Mouse (Mus musculus): ENCODE results near the gene Bud23. TPM values are rescaled to one million over a fixed set of nuclear protein-coding genes. Genes with fewer than 3 reads are reported as not detected.

Bud23 gene
- total and polyA plus RNA-seq, 2 experiments from 2014 or later = 69.6 to 72.1 TPM

DNA sequence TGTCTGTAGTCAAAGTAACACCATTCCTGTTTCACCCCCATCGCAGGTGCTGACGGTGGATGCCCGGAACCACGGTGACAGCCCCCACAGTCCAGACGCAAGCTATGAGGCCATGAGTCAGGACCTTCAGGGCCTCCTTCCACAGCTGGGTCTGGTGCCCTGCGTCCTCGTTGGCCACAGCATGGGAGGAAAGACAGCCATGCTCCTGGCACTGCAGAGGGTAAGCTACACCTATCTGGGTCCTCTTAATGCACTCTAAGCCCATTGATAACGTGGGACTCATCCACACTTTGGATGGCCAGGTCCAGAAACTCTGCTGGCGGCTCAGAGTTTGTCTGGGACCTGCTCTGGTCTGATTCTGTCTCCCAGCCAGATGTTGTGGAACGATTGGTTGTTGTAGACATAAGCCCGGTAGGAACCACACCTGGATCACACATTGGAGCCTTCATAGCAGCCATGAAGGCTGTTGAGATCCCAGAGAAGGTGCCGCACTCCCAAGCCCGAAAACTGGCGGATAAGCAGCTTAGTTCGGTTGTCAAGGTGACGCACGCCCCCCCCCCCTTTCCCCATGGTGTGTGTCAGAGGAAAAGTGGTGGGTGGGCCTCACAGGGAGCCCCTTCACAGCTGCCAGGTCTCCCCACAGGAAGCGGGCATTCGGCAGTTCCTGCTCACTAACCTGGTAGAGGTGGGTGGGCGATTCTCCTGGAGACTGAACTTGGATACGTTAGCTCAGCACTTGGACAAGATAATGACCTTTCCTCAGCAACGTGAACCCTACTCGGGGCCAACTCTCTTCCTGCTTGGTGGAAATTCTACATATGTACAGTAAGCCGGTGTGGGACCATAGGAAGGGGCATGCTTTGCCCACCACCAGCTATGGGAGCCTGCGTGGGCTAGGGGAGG lies 53.7 kb downstream of the Bud23 start:
- peak overlapping the region; percentile 65; the same call in 1 of the 2 replicates for H3K4me2 ChIP-seq (ENCODE audit: low read depth)
- H3K9me3 ChIP-seq (ENCODE audit: low read length) = no peaks in the 10 kb centered on the region
- no peak overlapping the region for H3K4me3 ChIP-seq (ENCODE audit: low read depth, low read length)
- H3K4me1 ChIP-seq (ENCODE audit: insufficient read depth) = 0 out of 2 replicates have a peak, but pooled peaks cover 8% of the 10 kb centered on the region
- no peaks in the 10 kb centered on the region for H3K27me3 ChIP-seq (ENCODE audit: insufficient read depth, low read length)
- no peak overlapping the region for H3K27ac ChIP-seq (ENCODE audit: low read depth, low read length)
- no peak for TF ChIP-seq CTCF (IDR thresholded peaks at IDR 0.05; ENCODE audit: low read depth)
- 81% methylated on average over 25 of the region's 25 CpGs for WGBS
- H3K36me3 ChIP-seq (ENCODE audit: insufficient read depth) = no peaks in the 10 kb centered on the region
- DNase-seq = no peak
- no peak overlapping the region for H3K9ac ChIP-seq
- no peak for ATAC-seq

DNA sequence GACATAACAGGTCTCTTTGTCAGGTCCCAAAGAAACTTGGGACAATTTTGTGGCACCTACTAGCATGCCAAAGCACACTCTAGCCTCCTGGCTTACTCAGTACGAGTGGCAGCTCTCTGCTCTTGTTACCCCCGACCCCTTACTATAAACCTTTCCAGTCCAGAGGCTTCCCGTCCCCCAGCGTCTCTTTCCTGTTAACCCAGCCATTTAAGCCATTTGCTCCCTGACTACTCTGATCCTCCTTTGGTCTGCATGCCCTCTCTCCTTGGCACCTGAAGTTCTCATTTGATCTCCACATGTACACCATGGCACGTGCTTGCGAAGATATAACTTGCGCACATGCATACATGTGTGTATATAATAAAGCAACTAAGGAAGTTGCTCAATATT lies 54.4 kb downstream of the Bud23 start:
- Histone ChIP-seq H3K36me3 (ENCODE audit: insufficient read depth) (no peaks in the 10 kb centered on the region), H3K4me3 (ENCODE audit: low read depth, low read length) (peak overlapping the region; percentile 64), H3K4me1 (ENCODE audit: insufficient read depth) (0 out of 2 replicates have a peak, but pooled peaks cover 8% of the 10 kb centered on the region), H3K9me3 (ENCODE audit: low read length) (no peaks in the 10 kb centered on the region), H3K27ac (ENCODE audit: low read depth, low read length) (no peak overlapping the region; the same call in 1 of the 2 replicates), H3K27me3 (ENCODE audit: insufficient read depth, low read length) (no peaks in the 10 kb centered on the region), H3K9ac (peak overlapping the region; percentile 75), H3K4me2 (ENCODE audit: low read depth) (peak overlapping the region; percentile 65)
- WGBS = 53% methylated on average over 7 of the region's 7 CpGs
- TF ChIP-seq CTCF (IDR thresholded peaks at IDR 0.05; ENCODE audit: low read depth) = no peak
- no peak for ATAC-seq
- no peak for DNase-seq

DNA sequence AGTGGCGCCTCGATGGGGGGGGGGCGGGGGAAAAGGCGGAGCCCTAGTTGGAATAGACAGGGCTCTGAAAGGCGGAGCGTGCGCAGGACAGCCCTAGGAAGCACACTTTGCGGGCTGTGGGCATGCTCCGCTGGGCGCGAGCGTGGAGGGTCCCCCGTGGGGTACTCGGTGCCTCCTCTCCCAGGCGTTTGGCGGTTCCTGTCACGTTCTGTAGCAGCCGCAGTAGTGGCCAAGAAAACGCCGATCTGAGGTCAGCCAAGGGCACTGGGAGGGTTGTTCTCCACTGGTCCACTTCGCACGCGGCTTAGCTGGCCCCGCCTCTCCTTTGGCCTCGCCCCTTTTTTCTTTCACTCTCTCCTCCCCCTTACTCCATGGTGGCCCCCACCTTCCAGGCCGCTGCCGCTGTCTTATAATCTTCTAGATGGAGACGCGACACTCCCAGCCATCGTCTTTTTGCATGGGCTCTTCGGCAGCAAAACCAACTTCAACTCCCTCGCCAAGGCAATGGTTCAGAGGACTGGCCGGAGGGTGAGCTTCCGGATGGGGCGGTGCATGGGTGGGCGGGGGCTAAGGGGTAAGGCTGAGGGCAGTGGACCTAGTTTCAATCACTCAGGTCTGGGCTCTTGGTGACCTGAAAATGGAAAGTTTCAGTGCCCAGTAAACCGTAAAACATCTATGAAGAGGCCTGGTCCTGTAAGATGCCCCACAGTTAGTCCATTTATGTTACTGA lies 55.0 kb downstream of the Bud23 start:
- H3K4me3 ChIP-seq (ENCODE audit: low read depth, low read length) = peak overlapping the region; percentile 64
- peak overlapping the region; percentile 65 for H3K4me2 ChIP-seq (ENCODE audit: low read depth)
- H3K9ac ChIP-seq = peak overlapping the region; percentile 75
- no peak for TF ChIP-seq CTCF (IDR thresholded peaks at IDR 0.05; ENCODE audit: low read depth)
- WGBS = 2% methylated on average over 35 of the region's 37 CpGs
- DNase-seq (peak; percentile 94), ATAC-seq (peak; percentile 81)
- H3K9me3 ChIP-seq (ENCODE audit: low read length) = no peaks in the 10 kb centered on the region
- peak overlapping the region; percentile 98 for H3K27ac ChIP-seq (ENCODE audit: low read depth, low read length)
- H3K36me3 ChIP-seq (ENCODE audit: insufficient read depth) = no peaks in the 10 kb centered on the region
- 0 out of 2 replicates have a peak, but pooled peaks cover 8% of the 10 kb centered on the region for H3K4me1 ChIP-seq (ENCODE audit: insufficient read depth)
- H3K27me3 ChIP-seq (ENCODE audit: insufficient read depth, low read length) = no peaks in the 10 kb centered on the region

DNA sequence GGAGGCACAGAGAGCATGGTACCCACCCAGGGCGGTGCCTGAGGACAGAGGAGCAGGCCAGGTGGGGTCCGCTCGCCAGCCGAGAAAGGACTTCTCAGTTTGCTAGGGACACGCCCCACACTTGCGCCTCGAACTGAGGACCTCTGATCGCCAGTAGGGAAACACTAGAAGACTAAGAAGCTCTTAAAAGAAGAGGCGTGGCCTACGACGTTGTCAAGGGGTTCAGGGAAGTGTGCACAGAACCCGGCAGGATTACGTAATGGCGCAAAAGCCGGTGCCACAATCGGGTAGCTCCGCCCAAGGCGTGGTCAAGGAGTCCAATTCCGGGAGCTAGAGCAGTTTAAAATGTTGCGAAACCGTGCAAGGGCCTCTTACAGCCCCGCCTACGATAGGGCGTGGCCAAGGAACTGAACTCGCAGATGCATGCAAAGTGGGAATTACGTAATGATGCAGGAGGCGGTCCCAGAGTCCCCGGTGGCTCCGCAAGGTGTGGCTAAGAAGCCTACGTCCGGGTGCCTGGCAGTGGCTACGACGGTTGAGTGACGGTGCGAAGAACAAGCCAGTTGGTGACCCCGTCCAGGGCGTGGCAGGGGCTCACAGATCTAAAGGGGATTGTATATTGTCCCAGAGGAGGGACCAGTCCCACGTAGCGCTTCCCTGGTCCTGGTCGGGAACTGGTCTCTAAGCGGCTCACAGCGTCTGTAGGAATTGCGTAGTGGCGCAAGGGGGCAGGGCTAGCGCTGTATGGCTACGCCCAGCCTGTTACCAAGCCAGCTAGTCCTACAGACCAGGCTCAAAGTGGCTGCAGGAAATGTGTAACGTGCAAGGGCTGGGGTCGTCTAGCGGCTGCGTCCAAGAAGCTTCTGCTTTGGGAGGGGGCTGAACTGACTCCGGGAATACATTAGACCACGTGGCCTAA lies 55.8 kb downstream of the Bud23 start, which contains the start of gene Abhd11:
Abhd11 (plus strand) TSS at position 482 of the 919 bp plus-strand sequence.
- ATAC-seq = peak; percentile 91
- WGBS = under 1% methylated on average over 52 of the region's 52 CpGs
- DNase-seq = peak; percentile 100

DNA sequence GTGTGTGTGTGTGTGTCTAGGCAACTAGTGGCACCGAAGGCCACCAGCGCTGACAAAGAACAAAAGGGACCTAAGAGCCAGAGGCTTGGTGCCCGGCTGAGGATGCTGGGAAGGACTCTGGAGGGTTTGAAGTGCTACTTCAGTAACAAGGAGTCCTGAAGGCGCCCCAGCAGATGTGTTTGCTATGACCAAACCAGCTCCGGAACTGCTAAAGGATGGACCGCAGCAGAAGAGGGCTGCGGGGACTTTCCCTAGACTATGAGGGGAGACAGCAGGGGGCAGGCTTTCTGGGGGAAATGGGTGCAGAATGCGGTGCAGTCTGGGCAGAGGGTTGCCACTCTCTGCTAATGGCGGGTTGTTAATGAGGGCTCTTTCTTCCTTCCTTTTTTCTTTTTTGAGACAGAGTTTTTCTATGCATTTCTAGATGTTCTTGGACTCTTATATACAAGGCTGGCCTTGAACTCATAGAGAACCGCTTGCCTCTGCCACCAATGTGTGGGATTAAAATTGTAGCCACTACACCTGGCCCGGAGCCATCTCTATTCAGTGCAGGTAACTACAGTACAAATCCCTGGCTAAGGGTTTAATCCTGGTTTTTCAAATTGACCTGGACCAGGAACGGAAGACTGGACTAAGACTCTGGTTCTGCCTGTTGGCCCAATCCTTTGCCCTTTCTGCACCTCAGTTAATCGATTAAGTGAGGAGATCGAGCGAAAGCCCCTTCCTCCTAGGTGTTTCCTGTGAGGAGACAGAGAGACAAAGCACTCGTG lies 56.8 kb downstream of the Bud23 start:
- Histone ChIP-seq H3K4me1 (ENCODE audit: insufficient read depth) (0 out of 2 replicates have a peak, but pooled peaks cover 8% of the 10 kb centered on the region), H3K9ac (peak overlapping the region; percentile 68), H3K36me3 (ENCODE audit: insufficient read depth) (no peaks in the 10 kb centered on the region), H3K27ac (ENCODE audit: low read depth, low read length) (peak overlapping the region; percentile 98), H3K27me3 (ENCODE audit: insufficient read depth, low read length) (no peaks in the 10 kb centered on the region), H3K9me3 (ENCODE audit: low read length) (no peaks in the 10 kb centered on the region), H3K4me3 (ENCODE audit: low read depth, low read length) (peak overlapping the region; percentile 64), H3K4me2 (ENCODE audit: low read depth) (peak overlapping the region; percentile 65)
- TF ChIP-seq CTCF (IDR thresholded peaks at IDR 0.05; ENCODE audit: low read depth) = peak; percentile 25
- 32% methylated on average over 16 of the region's 16 CpGs for WGBS
- ATAC-seq = no peak
- no peak for DNase-seq

More for the DNA sequence above, 55.8 kb downstream of the Bud23 start, which contains the start of gene Abhd11:
- H3K4me1 ChIP-seq (ENCODE audit: insufficient read depth) = 0 out of 2 replicates have a peak, but pooled peaks cover 8% of the 10 kb centered on the region
- H3K27me3 ChIP-seq (ENCODE audit: insufficient read depth, low read length) = no peaks in the 10 kb centered on the region
- H3K27ac ChIP-seq (ENCODE audit: low read depth, low read length) = peak within 1 kb of the TSS; percentile 98
- H3K36me3 ChIP-seq (ENCODE audit: insufficient read depth) = no peaks in the 10 kb centered on the region
- H3K9ac ChIP-seq = peak within 1 kb of the TSS; percentile 75
- no peaks in the 10 kb centered on the region for H3K9me3 ChIP-seq (ENCODE audit: low read length)
- peak; percentile 46 for TF ChIP-seq CTCF (IDR thresholded peaks at IDR 0.05; ENCODE audit: low read depth)
- H3K4me3 ChIP-seq (ENCODE audit: low read depth, low read length) = peak within 1 kb of the TSS; percentile 64
- H3K4me2 ChIP-seq (ENCODE audit: low read depth) = peak within 1 kb of the TSS; percentile 65

Other genes with a start within 250 kb of the Bud23 start
- gene Tmem270, start 158.2 kb downstream of the Bud23 start, total RNA-seq (2014; rRNA removed) = not detected in 2 replicates
- gene Tmem270, start 158.2 kb downstream of the Bud23 start, polyA plus RNA-seq (2015; fragmentation: Nextera tagmentation; extraction: Ambion mirVana) = not detected in 2 replicates
- gene Cldn13, start 149.4 kb downstream of the Bud23 start, total RNA-seq (2014; rRNA removed) = not detected in 2 replicates
- not detected in 2 replicates for gene Cldn13, start 149.4 kb downstream of the Bud23 start, polyA plus RNA-seq (2015; fragmentation: Nextera tagmentation; extraction: Ambion mirVana)
- gene Mettl27, start 132.6 kb downstream of the Bud23 start, total RNA-seq (2014; rRNA removed) = 4.5 and 10.1 TPM in 2 replicates
- 6.8 and 11.2 TPM in 2 replicates for gene Mettl27, start 132.6 kb downstream of the Bud23 start, polyA plus RNA-seq (2015; fragmentation: Nextera tagmentation; extraction: Ambion mirVana)
- gene Cldn4, start 118.0 kb downstream of the Bud23 start, total RNA-seq (2014; rRNA removed) = not detected in 2 replicates
- gene Cldn4, start 118.0 kb downstream of the Bud23 start, polyA plus RNA-seq (2015; fragmentation: Nextera tagmentation; extraction: Ambion mirVana) = not detected in 2 replicates
- 5.5 and 8.8 TPM in 2 replicates for gene Cldn3, start 78.7 kb downstream of the Bud23 start, total RNA-seq (2014; rRNA removed)
- gene Cldn3, start 78.7 kb downstream of the Bud23 start, polyA plus RNA-seq (2015; fragmentation: Nextera tagmentation; extraction: Ambion mirVana) = 10.6 and 10.9 TPM in 2 replicates
- 46.3 and 61.1 TPM in 2 replicates for gene Abhd11, start 55.8 kb downstream of the Bud23 start, total RNA-seq (2014; rRNA removed)
- gene Abhd11, start 55.8 kb downstream of the Bud23 start, polyA plus RNA-seq (2015; fragmentation: Nextera tagmentation; extraction: Ambion mirVana) = 86.7 and 91.4 TPM in 2 replicates
- 152 and 167 TPM in 2 replicates for gene Stx1a, start 41.5 kb downstream of the Bud23 start, total RNA-seq (2014; rRNA removed)
- gene Stx1a, start 41.5 kb downstream of the Bud23 start, polyA plus RNA-seq (2015; fragmentation: Nextera tagmentation; extraction: Ambion mirVana) = 143 and 171 TPM in 2 replicates
- gene Dnajc30, start 757 bp downstream of the Bud23 start, total RNA-seq (2014; rRNA removed) = 11.8 and 14.6 TPM in 2 replicates
- gene Dnajc30, start 757 bp downstream of the Bud23 start, polyA plus RNA-seq (2015; fragmentation: Nextera tagmentation; extraction: Ambion mirVana) = 50.1 and 52.3 TPM in 2 replicates
- gene Vps37d, start 13.3 kb upstream of the Bud23 start, total RNA-seq (2014; rRNA removed) = 71.1 and 74.8 TPM in 2 replicates
- gene Vps37d, start 13.3 kb upstream of the Bud23 start, polyA plus RNA-seq (2015; fragmentation: Nextera tagmentation; extraction: Ambion mirVana) = 31.1 and 34.2 TPM in 2 replicates
- gene Mlxipl, start 24.9 kb upstream of the Bud23 start, total RNA-seq (2014; rRNA removed) = 0.76 and 0.77 TPM in 2 replicates
- 0.28 and 1.0 TPM in 2 replicates for gene Mlxipl, start 24.9 kb upstream of the Bud23 start, polyA plus RNA-seq (2015; fragmentation: Nextera tagmentation; extraction: Ambion mirVana)
- 13.5 and 35.2 TPM in 2 replicates for gene Tbl2, start 84.7 kb upstream of the Bud23 start, total RNA-seq (2014; rRNA removed)
- 9.2 and 12.0 TPM in 2 replicates for gene Tbl2, start 84.7 kb upstream of the Bud23 start, polyA plus RNA-seq (2015; fragmentation: Nextera tagmentation; extraction: Ambion mirVana)
- 30.3 and 31.4 TPM in 2 replicates for gene Bcl7b, start 103.3 kb upstream of the Bud23 start, total RNA-seq (2014; rRNA removed)
- 42.6 TPM in 2 replicates for gene Bcl7b, start 103.3 kb upstream of the Bud23 start, polyA plus RNA-seq (2015; fragmentation: Nextera tagmentation; extraction: Ambion mirVana)
- gene Baz1b, start 122.3 kb upstream of the Bud23 start, total RNA-seq (2014; rRNA removed) = 44.4 and 51.6 TPM in 2 replicates
- gene Baz1b, start 122.3 kb upstream of the Bud23 start, polyA plus RNA-seq (2015; fragmentation: Nextera tagmentation; extraction: Ambion mirVana) = 11.1 and 15.0 TPM in 2 replicates
- gene Fzd9, start 186.3 kb upstream of the Bud23 start, total RNA-seq (2014; rRNA removed) = 16.5 and 19.7 TPM in 2 replicates
- 14.2 and 16.6 TPM in 2 replicates for gene Fzd9, start 186.3 kb upstream of the Bud23 start, polyA plus RNA-seq (2015; fragmentation: Nextera tagmentation; extraction: Ambion mirVana)